Mouse (Mus musculus): ENCODE data around the gene Dync1h1.

GRCm38 (mm10) chr12:110556861-110557628 lies 44.2 kb upstream of the Dync1h1 start:
- no peak for TF ChIP-seq MAFK (IDR thresholded peaks at IDR 0.05; ENCODE audit: insufficient read depth, low read depth, low read length)
- TF ChIP-seq HCFC1 (IDR thresholded peaks at IDR 0.05; ENCODE audit: borderline replicate concordance, insufficient read depth, low read length) = no peak
